Mouse (Mus musculus): ENCODE measurements around the gene Glp1r.
A peak's percentile ranks its signal among the peaks of the same experiment; 100 is the strongest.

- TF ChIP-seq CTCF (IDR thresholded peaks at IDR 0.05; ENCODE audit: control insufficient read depth, insufficient read depth, insufficient replicate concordance, low read depth, low read length), result peak; percentile 86; the same call in 1 of the 2 replicates
- no peak; the same call in 1 of the 2 replicates for TF ChIP-seq POLR2A (IDR thresholded peaks at IDR 0.05; ENCODE audit: control insufficient read depth, low read depth, low read length)
Measured at GRCm38 (mm10) chr17:30874276-30874675, 27.3 kb upstream of the Glp1r start.

All from testis, adult 2 months (tissue).